Mouse (Mus musculus) lung, postnatal 0 days (tissue): Measurements from ENCODE around the gene 2010111I01Rik.

ENCODE experiments used
- CTCF ChIP-seq: IDR thresholded peaks from 2 replicates; pipeline ENCODE4 v1.5.1; 2016; ENCODE audit warnings: antibody characterized with exemption, mild to moderate bottlenecking
- EP300 ChIP-seq: IDR thresholded peaks from 2 replicates; pipeline ENCODE4 v1.6.1; 2016; ENCODE audit warnings: antibody characterized with exemption, mild to moderate bottlenecking, control low read depth

DNA sequence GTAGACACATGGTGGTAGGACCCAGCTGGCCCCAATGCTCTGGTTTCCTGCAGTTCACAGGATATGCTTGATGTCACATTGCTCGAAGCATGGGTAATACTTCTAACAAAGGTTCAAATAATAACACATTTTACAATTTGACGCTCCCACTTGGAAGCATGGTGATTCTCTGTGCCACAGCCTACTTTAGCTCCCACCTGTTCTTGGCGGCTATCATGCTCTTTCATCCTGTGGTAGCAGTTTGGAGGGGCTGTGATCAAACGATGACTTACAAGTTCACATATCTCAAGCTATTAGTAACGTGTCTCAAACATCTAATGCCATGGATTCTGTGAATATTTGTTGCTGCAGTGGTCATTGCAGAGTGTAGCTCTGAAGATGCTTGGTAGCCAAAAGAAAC is 312.6 kb downstream of the 2010111I01Rik start:
- no peak for TF ChIP-seq CTCF
- TF ChIP-seq EP300: no peak
